Mouse (Mus musculus) limb, embryonic 11.5 days (tissue): Measurements from ENCODE around the gene Zmym3. TPM values are rescaled to one million over a fixed set of nuclear protein-coding genes. Genes with fewer than 3 reads are reported as not detected.

Experiments used
- ATAC-seq: fragments of 200-750 bp; cut with Nextera tagmentation; 2 replicates; pipeline ENCODE4 v1.8.0; 2017; ENCODE audit warnings: low read depth; ENCODE audit not compliant: insufficient number of reproducible peaks, low FRiP score, low TSS enrichment
- DNase-seq: peaks from one replicate; pipeline ENCODE4 v3.0.0-alpha.2; 2015; ENCODE audit warnings: low spot score
- H3K27ac ChIP-seq: fragments of 300-500 bp; sonication (generic); replicated peaks from 2 replicates; pipeline ENCODE4 v1.5.1; 2014; ENCODE audit warnings: low read depth, mild to moderate bottlenecking, low read length
- H3K27me3 ChIP-seq: fragments of 300-500 bp; sonication (generic); 2 replicates; pipeline ENCODE4 v1.6.1; 2014; ENCODE audit warnings: mild to moderate bottlenecking, low read length, mixed read lengths; ENCODE audit not compliant: control insufficient read depth, insufficient read depth
- H3K36me3 ChIP-seq: fragments of 300-500 bp; sonication (generic); 2 replicates; pipeline ENCODE4 v1.6.1; 2014; ENCODE audit warnings: mild to moderate bottlenecking, low read length, moderate library complexity, mixed read lengths; ENCODE audit not compliant: control insufficient read depth, insufficient read depth
- H3K4me1 ChIP-seq: fragments of 300-500 bp; sonication (generic); 2 replicates; pipeline ENCODE4 v1.6.1; 2014; ENCODE audit warnings: low read length, mixed read lengths; ENCODE audit not compliant: control insufficient read depth, insufficient read depth
- H3K4me2 ChIP-seq: fragments of 300-500 bp; sonication (generic); 2 replicates; pipeline ENCODE4 v1.6.1; 2014; ENCODE audit warnings: low read depth, mild to moderate bottlenecking, moderate library complexity; ENCODE audit not compliant: severe bottlenecking
- H3K4me3 ChIP-seq: fragments of 300-500 bp; sonication (generic); 2 replicates; pipeline ENCODE4 v1.5.1; 2014; ENCODE audit warnings: low read depth, low read length
- H3K9ac ChIP-seq: fragments of 300-500 bp; sonication (generic); 2 replicates; pipeline ENCODE4 v1.6.1; 2014; ENCODE audit warnings: mild to moderate bottlenecking, low read length
- H3K9me3 ChIP-seq: fragments of 300-500 bp; sonication (generic); 2 replicates; pipeline ENCODE4 v1.6.1; 2016; ENCODE audit warnings: low read length; ENCODE audit not compliant: control insufficient read depth
- WGBS: fragments of 180-500 bp; shearing (Covaris S2); extraction: QIAGEN DNeasy Blood & Tissue Kit; methylation state at CpG from one replicate; pipeline ENCODE4 v1.1.7; 2014; 5-methylcytosine and 5-hydroxymethylcytosine counted together
- polyA plus RNA-seq: library from polyadenylated mRNA; unstranded; fragments of >200 nt; fragmentation: Nextera tagmentation; extraction: Ambion mirVana; gene quantifications from 2 replicates; pipeline ENCODE4 v1.2.1, GENCODE M21; 2014

The Zmym3 gene
- polyA plus RNA-seq, 1 experiment from 2014 or later: 27.4 TPM

GRCm38 (mm10) chrX:101423462-101423861 is 2.8 kb upstream of the Zmym3 start:
- no peak for DNase-seq
- ATAC-seq: no peak
- Histone ChIP-seq H3K4me1 (peaks cover 5% of the 10 kb centered on the region; the same call in 1 of the 2 replicates), H3K36me3 (no peaks in the 10 kb centered on the region), H3K27ac (no peak overlapping the region), H3K9ac (no peak overlapping the region), H3K4me3 (no peak overlapping the region), H3K4me2 (no peak overlapping the region), H3K9me3 (no peaks in the 10 kb centered on the region), H3K27me3 (0 out of 2 replicates have a peak, but pooled peaks cover 2% of the 10 kb centered on the region)
- 84% methylated on average over 2 of the region's 2 CpGs for WGBS

GRCm38 (mm10) chrX:101419725-101420699 is 637 bp downstream of the Zmym3 start:
- DNase-seq (peak; percentile 87), ATAC-seq (peak; percentile 94)
- Histone ChIP-seq H3K27me3 (0 out of 2 replicates have a peak, but pooled peaks cover 3% of the 10 kb centered on the region), H3K9ac (peak overlapping the region; percentile 63), H3K27ac (0 out of 2 replicates have a peak overlapping the region, but pooled peaks have one; percentile 14), H3K4me1 (peaks cover 8% of the 10 kb centered on the region; the same call in 1 of the 2 replicates), H3K9me3 (no peaks in the 10 kb centered on the region), H3K4me2 (peak overlapping the region; percentile 50), H3K4me3 (peak overlapping the region; percentile 53), H3K36me3 (0 out of 2 replicates have a peak, but pooled peaks cover 2% of the 10 kb centered on the region)
- WGBS: 16% methylated on average over 53 of the region's 54 CpGs

- H3K27ac ChIP-seq: 0 out of 2 replicates have a peak overlapping the region, but pooled peaks have one; percentile 14
- 0 out of 2 replicates have a peak, but pooled peaks cover 3% of the 10 kb centered on the region for H3K27me3 ChIP-seq
- WGBS: 27% methylated on average over 35 of the region's 36 CpGs
- DNase-seq: peak; percentile 46
- H3K4me2 ChIP-seq: peak overlapping the region; percentile 50
- H3K4me3 ChIP-seq: peak overlapping the region; percentile 53
- 0 out of 2 replicates have a peak, but pooled peaks have one; percentile 19 for ATAC-seq
- peak overlapping the region; percentile 63 for H3K9ac ChIP-seq
- 0 out of 2 replicates have a peak, but pooled peaks cover 2% of the 10 kb centered on the region for H3K36me3 ChIP-seq
- H3K9me3 ChIP-seq: no peaks in the 10 kb centered on the region
- H3K4me1 ChIP-seq: peaks cover 8% of the 10 kb centered on the region; the same call in 1 of the 2 replicates
Observed at GRCm38 (mm10) chrX:101418946-101419724, 1.5 kb downstream of the Zmym3 start.

- Histone ChIP-seq H3K4me1 (no peaks in the 10 kb centered on the region), H3K9ac (no peak overlapping the region), H3K4me3 (no peak overlapping the region), H3K27ac (no peak overlapping the region), H3K4me2 (no peak overlapping the region), H3K27me3 (peaks cover 17% of the 10 kb centered on the region), H3K36me3 (no peaks in the 10 kb centered on the region), H3K9me3 (no peaks in the 10 kb centered on the region)
- ATAC-seq (no peak), DNase-seq (peak; percentile 21)
- 23% methylated on average over 11 of the region's 11 CpGs for WGBS
Observed at GRCm38 (mm10) chrX:101396459-101396858, 24.2 kb downstream of the Zmym3 start.

- no peak for ATAC-seq
- 68% methylated on average over 2 of the region's 2 CpGs for WGBS
- Histone ChIP-seq H3K4me2 (no peak overlapping the region), H3K4me3 (no peak overlapping the region), H3K27ac (no peak overlapping the region), H3K9ac (no peak overlapping the region), H3K36me3 (no peaks in the 10 kb centered on the region), H3K27me3 (peaks cover 17% of the 10 kb centered on the region), H3K9me3 (no peaks in the 10 kb centered on the region), H3K4me1 (no peaks in the 10 kb centered on the region)
- DNase-seq: no peak
Observed at GRCm38 (mm10) chrX:101394341-101394740, 26.3 kb downstream of the Zmym3 start.

GRCm38 (mm10) chrX:101388866-101389537 is 31.6 kb downstream of the Zmym3 start:
- H3K27ac ChIP-seq: no peak overlapping the region
- H3K4me1 ChIP-seq: no peaks in the 10 kb centered on the region
- H3K36me3 ChIP-seq: no peaks in the 10 kb centered on the region
- WGBS: 61% methylated on average over 5 of the region's 5 CpGs
- H3K9me3 ChIP-seq: no peaks in the 10 kb centered on the region
- H3K4me2 ChIP-seq: no peak overlapping the region
- no peak overlapping the region for H3K4me3 ChIP-seq
- no peak overlapping the region for H3K9ac ChIP-seq
- ATAC-seq (no peak), DNase-seq (no peak)
- H3K27me3 ChIP-seq: peaks cover 21% of the 10 kb centered on the region

GRCm38 (mm10) chrX:101386222-101386621 is 34.4 kb downstream of the Zmym3 start:
- H3K4me2 ChIP-seq: no peak overlapping the region
- no peak overlapping the region for H3K9ac ChIP-seq
- 34% methylated on average over 4 of the region's 4 CpGs for WGBS
- no peak for ATAC-seq
- H3K4me3 ChIP-seq: no peak overlapping the region
- no peaks in the 10 kb centered on the region for H3K4me1 ChIP-seq
- H3K27me3 ChIP-seq: peaks cover 44% of the 10 kb centered on the region
- H3K9me3 ChIP-seq: no peaks in the 10 kb centered on the region
- H3K36me3 ChIP-seq: no peaks in the 10 kb centered on the region
- no peak for DNase-seq
- no peak overlapping the region for H3K27ac ChIP-seq
